Mouse (Mus musculus): ENCODE results near the gene Bicdl2.

Gene Bicdl2

GRCm38 (mm10) chr17:23674271-23674952 lies 14.1 kb downstream of the Bicdl2 start:
- DNase-seq, result peak; percentile 97

- peak; percentile 96 for DNase-seq
Measured at GRCm38 (mm10) chr17:23675127-23675526, 14.8 kb downstream of the Bicdl2 start.

- peak; percentile 97 for DNase-seq
Measured at GRCm38 (mm10) chr17:23675564-23676281, 15.4 kb downstream of the Bicdl2 start.

GRCm38 (mm10) chr17:23676473-23677031 lies 16.2 kb downstream of the Bicdl2 start:
- peak; percentile 97 for DNase-seq

GRCm38 (mm10) chr17:23677236-23677679 lies 17.0 kb downstream of the Bicdl2 start, which contains the start of gene Tnfrsf12a:
TSS of gene Tnfrsf12a (minus strand) at chr17:23677468.
- DNase-seq, result peak; percentile 99

- peak; percentile 86 for DNase-seq
Measured at GRCm38 (mm10) chr17:23679127-23679835, 19.0 kb downstream of the Bicdl2 start, which contains the start of gene Cldn6. TSS of gene Cldn6 (plus strand) at chr17:23679249.

GRCm38 (mm10) chr17:23680336-23680735 lies 20.0 kb downstream of the Bicdl2 start:
- DNase-seq, result peak; percentile 79

- DNase-seq, result peak; percentile 88
Measured at GRCm38 (mm10) chr17:23681086-23681485, 20.8 kb downstream of the Bicdl2 start.

- DNase-seq, result no peak
Measured at GRCm38 (mm10) chr17:23682092-23682491, 21.8 kb downstream of the Bicdl2 start.

GRCm38 (mm10) chr17:23682530-23682929 lies 22.2 kb downstream of the Bicdl2 start:
- DNase-seq, result no peak

GRCm38 (mm10) chr17:23683226-23683625 lies 22.9 kb downstream of the Bicdl2 start:
- DNase-seq, result no peak

GRCm38 (mm10) chr17:23683856-23684672 lies 23.8 kb downstream of the Bicdl2 start, which contains the start of gene Cldn9:
TSS of gene Cldn9 (minus strand) at chr17:23684026.
- DNase-seq, result no peak

GRCm38 (mm10) chr17:23694491-23694890 lies 34.2 kb downstream of the Bicdl2 start:
- no peak for DNase-seq

GRCm38 (mm10) chr17:23695801-23696200 lies 35.5 kb downstream of the Bicdl2 start:
- DNase-seq, result no peak

GRCm38 (mm10) chr17:23699131-23700077 lies 39.1 kb downstream of the Bicdl2 start:
- DNase-seq, result peak; percentile 95

- DNase-seq, result peak; percentile 100
Measured at GRCm38 (mm10) chr17:23700079-23700478, 39.8 kb downstream of the Bicdl2 start.

- DNase-seq, result no peak
Measured at GRCm38 (mm10) chr17:23703301-23703700, 43.0 kb downstream of the Bicdl2 start.

- no peak for DNase-seq
Measured at GRCm38 (mm10) chr17:23704741-23705140, 44.4 kb downstream of the Bicdl2 start.

- no peak for DNase-seq
Measured at GRCm38 (mm10) chr17:23705525-23706104, 45.3 kb downstream of the Bicdl2 start.

- peak; percentile 94 for DNase-seq
Measured at GRCm38 (mm10) chr17:23706212-23706611, 45.9 kb downstream of the Bicdl2 start.

Data from heart, adult 11 months (tissue).